ENCODE assay signal across 22 mouse cellular contexts in genomic region chr7:77993840-77994239, GRCm38 (mm10).
A peak's percentile ranks its signal among the peaks of the same experiment; 100 is the strongest.
DNase-seq lines count a peak whose midpoint lies in the region; ATAC-seq lines count a peak whose summit lies in the region.
"Had no signal": no experiment of that assay in that cellular context is flagged by ENCODE, and none has a peak within 500 bp of the region (broad histone marks: within the 10 kb centered on the region; RNA-seq: fewer than 3 reads in every experiment).

No protein-coding gene starts in this region.

- H3K9me3 ChIP-seq in forebrain, embryonic 16.5 days (ENCODE audit: control insufficient read depth, low read length): no peaks in the 10 kb centered on the region
- H3K9me3 ChIP-seq in intestine, embryonic 15.5 days: no peaks in the 10 kb centered on the region
- H3K9me3 ChIP-seq: embryonic facial prominence, embryonic 15.5 days; hindbrain, embryonic 10.5 days; limb, embryonic 10.5 days had no signal

- no peaks in the 10 kb centered on the region for H3K27me3 ChIP-seq in forebrain, embryonic 16.5 days (replicated peaks; ENCODE audit: control insufficient read depth, insufficient read depth, low read length)
- no peaks in the 10 kb centered on the region for H3K27me3 ChIP-seq in intestine, embryonic 15.5 days (replicated peaks)
- H3K27me3 ChIP-seq: embryonic facial prominence, embryonic 15.5 days; neural tube, embryonic 13.5 days had no signal

- H3K4me3 ChIP-seq in forebrain, embryonic 16.5 days (replicated peaks; ENCODE audit: low read length): no peak overlapping the region
- no peak overlapping the region for H3K4me3 ChIP-seq in intestine, embryonic 15.5 days (replicated peaks)
- H3K4me3 ChIP-seq: embryonic facial prominence, embryonic 15.5 days; hindbrain, embryonic 10.5 days; limb, embryonic 10.5 days; neural tube, embryonic 13.5 days had no signal

- intact Hi-C loops in left cerebral cortex, postnatal 25 days (cut with DNase I): no loop called here
- intact Hi-C loops in left cerebral cortex, postnatal 4 days (cut with DNase I): loop anchor here (10.0 kb wide), 1 partner anchor 1599 kb away; no protein-coding TSS in a partner anchor

- H3K4me1 ChIP-seq in forebrain, embryonic 16.5 days (replicated peaks; ENCODE audit: control insufficient read depth, insufficient read depth, low read length): no peaks in the 10 kb centered on the region
- no peaks in the 10 kb centered on the region for H3K4me1 ChIP-seq in intestine, embryonic 15.5 days (replicated peaks)
- H3K4me1 ChIP-seq: embryonic facial prominence, embryonic 15.5 days; limb, embryonic 10.5 days had no signal

- peak overlapping the region; percentile 65; the same call in 1 of the 2 replicates for H3K27ac ChIP-seq in forebrain, embryonic 16.5 days (ENCODE audit: low read length)
- no peak overlapping the region for H3K27ac ChIP-seq in intestine, embryonic 15.5 days
- H3K27ac ChIP-seq: embryonic facial prominence, embryonic 15.5 days; hindbrain, embryonic 10.5 days; hindbrain, postnatal 0 days; kidney, postnatal 0 days; limb, embryonic 10.5 days; neural tube, embryonic 13.5 days had no signal

- H3K9ac ChIP-seq in forebrain, embryonic 16.5 days (replicated peaks; ENCODE audit: low read depth, low read length): no peak overlapping the region
- H3K9ac ChIP-seq in intestine, embryonic 15.5 days: no peak overlapping the region
- H3K9ac ChIP-seq: embryonic facial prominence, embryonic 15.5 days; liver, postnatal 0 days; neural tube, embryonic 13.5 days had no signal

- WGBS in forebrain, embryonic 16.5 days: 54% methylated on average over 2 of the region's 2 CpGs
- WGBS in intestine, embryonic 15.5 days: 80% methylated on average over 2 of the region's 2 CpGs

- DNase-seq in left cerebral cortex, postnatal 25 days (ENCODE audit: low spot score in 2 of 2): peak; percentile 17 to 38
- DNase-seq in left cerebral cortex, postnatal 4 days: no peak
- DNase-seq in layer of hippocampus, adult 11-12 months (ENCODE audit: low spot score): peak; percentile 67
- DNase-seq in layer of hippocampus, postnatal 36 days: peak; percentile 25 to 63
- DNase-seq in kidney, postnatal 14 days: no peak
- DNase-seq: adrenal gland, adult 8-10 months; cerebellum, adult 18-20 months; cerebellum, postnatal 25 days; gastrocnemius, postnatal 25 days; kidney, adult 11 months; liver, postnatal 0 days; lung, postnatal 14 days; midbrain, embryonic 14.5 days; thymus, postnatal 25 days had no signal

- no peaks in the 10 kb centered on the region for H3K36me3 ChIP-seq in forebrain, embryonic 16.5 days (ENCODE audit: control insufficient read depth, insufficient read depth)
- H3K36me3 ChIP-seq in intestine, embryonic 15.5 days: no peaks in the 10 kb centered on the region
- H3K36me3 ChIP-seq: embryonic facial prominence, embryonic 15.5 days; hindbrain, embryonic 10.5 days; limb, embryonic 10.5 days; neural tube, embryonic 13.5 days had no signal

- ATAC-seq in forebrain, embryonic 16.5 days: peak; percentile 80
- no peak for ATAC-seq in intestine, embryonic 15.5 days
- ATAC-seq: hindbrain, postnatal 0 days; liver, postnatal 0 days had no signal

- H3K4me2 ChIP-seq in forebrain, embryonic 16.5 days (ENCODE audit: low read length): no peak overlapping the region
- H3K4me2 ChIP-seq in intestine, embryonic 15.5 days (replicated peaks): no peak overlapping the region
- H3K4me2 ChIP-seq: embryonic facial prominence, embryonic 15.5 days; neural tube, embryonic 13.5 days had no signal

Comparison
In these comparisons a context has a peak if more than half of its experiments do, and no peak if none do; other contexts are left out.
1. DNase-seq: peak in left cerebral cortex, postnatal 25 days (2 of 2), layer of hippocampus, adult 11-12 months (single experiment) and layer of hippocampus, postnatal 36 days (2 of 2); none in left cerebral cortex, postnatal 4 days (single experiment) and kidney, postnatal 14 days (single experiment).